Mouse (Mus musculus) forebrain, embryonic 16.5 days (tissue): ENCODE data around the gene Fgfr2. TPM values are rescaled to one million over a fixed set of nuclear protein-coding genes. Genes with fewer than 3 reads are reported as not detected.
"Not testable (repeated sequence)": the region's sequence is repeated elsewhere in the genome, so short reads cannot be mapped to it uniquely, and the experiment has no call there.

Source experiments
- ATAC-seq: fragments of 200-750 bp; cut with Nextera tagmentation; 2 replicates; pipeline ENCODE4 v1.8.0; 2017; ENCODE audit warnings: mild to moderate bottlenecking, moderate library complexity
- H3K27ac ChIP-seq: fragments of 300-500 bp; sonication (generic); 2 replicates; pipeline ENCODE4 v1.5.1; 2014; ENCODE audit warnings: low read length, control low read depth
- H3K27me3 ChIP-seq: fragments of 300-500 bp; sonication (generic); replicated peaks from 2 replicates; pipeline ENCODE4 v1.6.1; 2014; ENCODE audit warnings: low read length; ENCODE audit not compliant: control insufficient read depth, insufficient read depth
- H3K36me3 ChIP-seq: fragments of 300-500 bp; sonication (generic); 2 replicates; pipeline ENCODE4 v1.6.1; 2014; ENCODE audit not compliant: control insufficient read depth, insufficient read depth
- H3K4me1 ChIP-seq: fragments of 300-500 bp; sonication (generic); replicated peaks from 2 replicates; pipeline ENCODE4 v1.6.1; 2014; ENCODE audit warnings: low read length; ENCODE audit not compliant: control insufficient read depth, insufficient read depth
- H3K4me2 ChIP-seq: fragments of 300-500 bp; sonication (generic); 2 replicates; pipeline ENCODE4 v1.6.1; 2014; ENCODE audit warnings: mild to moderate bottlenecking, low read length, control low read depth
- H3K4me3 ChIP-seq: fragments of 300-500 bp; sonication (generic); replicated peaks from 2 replicates; pipeline ENCODE4 v1.5.1; 2014; ENCODE audit warnings: mild to moderate bottlenecking, low read length, control low read depth
- H3K9ac ChIP-seq: fragments of 300-500 bp; sonication (generic); replicated peaks from 2 replicates; pipeline ENCODE4 v1.6.1; 2014; ENCODE audit warnings: low read depth, low read length, control low read depth
- H3K9me3 ChIP-seq: fragments of 300-500 bp; sonication (generic); 2 replicates; pipeline ENCODE4 v1.6.1; 2016; ENCODE audit warnings: low read length; ENCODE audit not compliant: control insufficient read depth
- WGBS: fragments of 180-500 bp; shearing (Covaris S2); extraction: QIAGEN DNeasy Blood & Tissue Kit; methylation state at CpG from one replicate; pipeline ENCODE4 v1.1.7; 2014; 5-methylcytosine and 5-hydroxymethylcytosine counted together
- polyA plus RNA-seq: library from polyadenylated mRNA; unstranded; fragments of >200 nt; fragmentation: Nextera tagmentation; extraction: Ambion mirVana; gene quantifications from 2 replicates; pipeline ENCODE4 v1.2.1, GENCODE M21; 2015

The Fgfr2 gene
- polyA plus RNA-seq, 1 experiment from 2014 or later = 39.2 TPM

DNA sequence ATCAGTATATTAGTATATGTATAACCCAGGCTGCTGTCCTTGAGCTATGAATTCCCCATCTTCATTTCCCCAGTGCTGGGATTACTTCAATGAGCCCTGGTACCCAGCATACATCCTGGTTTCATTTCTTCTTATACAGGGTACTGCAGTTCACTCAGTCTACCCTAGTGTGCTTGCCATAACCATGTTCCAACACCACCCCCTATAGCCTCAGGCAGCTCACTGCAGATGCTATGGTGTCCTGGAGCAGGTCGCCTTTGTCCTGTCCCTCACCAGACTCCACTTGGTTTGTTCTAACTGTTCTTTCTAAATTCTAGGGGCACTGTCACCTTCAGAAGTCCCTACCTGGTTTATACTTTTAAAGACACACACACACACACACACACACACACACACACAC lies 2080.5 kb downstream of the Fgfr2 start:
- no peak for ATAC-seq
- 62% methylated on average over 1 of the region's 1 CpGs for WGBS
- Histone ChIP-seq H3K9me3 (no peaks in the 10 kb centered on the region), H3K9ac (no peak overlapping the region), H3K4me2 (no peak overlapping the region), H3K27ac (no peak overlapping the region), H3K27me3 (no peaks in the 10 kb centered on the region), H3K36me3 (no peaks in the 10 kb centered on the region), H3K4me1 (no peaks in the 10 kb centered on the region), H3K4me3 (no peak overlapping the region)

DNA sequence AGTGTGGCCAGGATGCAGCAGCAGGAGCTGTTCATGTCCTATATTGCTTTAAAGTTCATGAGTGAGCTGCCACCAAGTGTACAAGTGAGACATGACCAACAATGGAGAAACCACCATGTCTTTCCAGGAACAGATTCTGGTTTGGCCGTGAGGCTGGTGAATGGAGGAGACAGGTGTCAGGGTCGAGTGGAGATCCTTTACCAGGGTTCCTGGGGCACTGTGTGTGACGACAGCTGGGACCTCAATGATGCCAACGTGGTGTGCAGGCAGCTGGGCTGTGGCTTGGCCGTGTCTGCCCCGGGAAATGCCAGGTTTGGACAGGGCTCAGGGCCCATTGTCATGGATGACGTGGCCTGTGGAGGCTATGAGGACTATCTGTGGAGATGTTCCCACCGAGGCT lies 2082.4 kb downstream of the Fgfr2 start:
- not testable (repeated sequence) for H3K4me2 ChIP-seq, ATAC-seq, H3K36me3 ChIP-seq, H3K9ac ChIP-seq, H3K27me3 ChIP-seq, H3K4me1 ChIP-seq, H3K4me3 ChIP-seq, H3K9me3 ChIP-seq, H3K27ac ChIP-seq
- WGBS = 93% methylated on average over 8 of the region's 8 CpGs

GRCm38 (mm10) chr7:131037083-131037482 lies 2086.1 kb downstream of the Fgfr2 start:
- H3K27ac ChIP-seq = no peak overlapping the region
- no peak for ATAC-seq
- no peaks in the 10 kb centered on the region for H3K36me3 ChIP-seq
- no peaks in the 10 kb centered on the region for H3K27me3 ChIP-seq
- no peaks in the 10 kb centered on the region for H3K4me1 ChIP-seq
- WGBS = 89% methylated on average over 2 of the region's 2 CpGs
- no peak overlapping the region for H3K4me2 ChIP-seq
- no peak overlapping the region for H3K4me3 ChIP-seq
- no peaks in the 10 kb centered on the region for H3K9me3 ChIP-seq
- H3K9ac ChIP-seq = no peak overlapping the region

DNA sequence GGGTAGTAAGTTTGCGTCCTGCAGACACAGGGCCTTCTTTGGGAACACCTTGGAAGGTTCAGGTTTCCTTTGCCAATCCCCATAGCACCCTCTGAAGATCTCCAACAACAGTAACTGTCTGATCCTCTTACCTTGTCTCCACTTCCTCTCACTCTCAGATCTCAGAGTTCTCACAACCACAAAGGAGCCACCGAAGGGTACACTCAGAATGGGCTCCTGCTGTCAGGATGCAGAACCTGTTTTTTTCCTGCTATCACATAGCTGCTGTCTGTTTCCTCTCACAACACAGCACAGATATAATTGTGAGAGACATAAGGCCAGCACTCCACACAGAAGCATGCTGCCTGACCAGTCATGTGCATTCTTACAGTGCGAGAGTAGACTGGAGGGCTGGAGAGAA lies 2086.8 kb downstream of the Fgfr2 start:
- Histone ChIP-seq H3K4me2 (no peak overlapping the region), H3K27me3 (no peaks in the 10 kb centered on the region), H3K4me3 (no peak overlapping the region), H3K4me1 (no peaks in the 10 kb centered on the region), H3K9ac (no peak overlapping the region), H3K27ac (no peak overlapping the region), H3K36me3 (no peaks in the 10 kb centered on the region), H3K9me3 (no peaks in the 10 kb centered on the region)
- 88% methylated on average over 3 of the region's 3 CpGs for WGBS
- ATAC-seq = no peak

DNA sequence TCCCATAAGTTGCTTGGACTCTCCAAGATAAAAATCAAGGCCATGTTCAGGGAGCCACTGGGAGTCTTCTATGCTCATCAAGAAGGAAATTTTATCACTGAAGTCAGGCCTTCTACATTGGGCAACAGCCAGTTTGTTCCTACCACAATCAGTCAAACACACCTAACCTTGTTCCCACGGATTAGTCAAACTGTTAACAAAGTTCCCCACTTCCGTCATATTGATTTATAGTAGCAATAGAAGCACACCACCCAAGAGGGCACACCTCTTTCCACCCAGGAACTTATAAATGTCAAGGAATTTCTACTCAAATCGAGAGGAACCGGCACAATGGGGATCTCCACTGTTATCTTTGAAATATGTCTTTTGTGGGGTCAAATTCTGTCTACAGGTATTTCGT lies 2091.4 kb downstream of the Fgfr2 start, which contains the start of gene Dmbt1:
Dmbt1 (plus strand) TSS at position 299 of the 400 bp plus-strand sequence.
- Histone ChIP-seq H3K9ac (no peak within 1 kb of the TSS), H3K4me2 (no peak within 1 kb of the TSS), H3K4me1 (no peaks in the 10 kb centered on the region), H3K9me3 (no peaks in the 10 kb centered on the region), H3K36me3 (no peaks in the 10 kb centered on the region), H3K4me3 (no peak within 1 kb of the TSS), H3K27me3 (no peaks in the 10 kb centered on the region), H3K27ac (no peak within 1 kb of the TSS)
- WGBS = 91% methylated on average over 5 of the region's 5 CpGs
- no peak for ATAC-seq

GRCm38 (mm10) chr7:131027557-131027956 lies 2095.6 kb downstream of the Fgfr2 start:
- Histone ChIP-seq H3K9ac (no peak overlapping the region), H3K9me3 (no peaks in the 10 kb centered on the region), H3K4me2 (no peak overlapping the region), H3K4me3 (no peak overlapping the region), H3K27ac (no peak overlapping the region), H3K4me1 (no peaks in the 10 kb centered on the region), H3K36me3 (no peaks in the 10 kb centered on the region), H3K27me3 (no peaks in the 10 kb centered on the region)
- 71% methylated on average over 1 of the region's 1 CpGs for WGBS
- no peak for ATAC-seq

GRCm38 (mm10) chr7:131024807-131025206 lies 2098.3 kb downstream of the Fgfr2 start:
- no peak for ATAC-seq
- Histone ChIP-seq H3K4me1 (no peaks in the 10 kb centered on the region), H3K36me3 (no peaks in the 10 kb centered on the region), H3K4me3 (no peak overlapping the region), H3K9ac (no peak overlapping the region), H3K9me3 (no peaks in the 10 kb centered on the region), H3K27ac (no peak overlapping the region), H3K27me3 (no peaks in the 10 kb centered on the region), H3K4me2 (no peak overlapping the region)
- 74% methylated on average over 1 of the region's 1 CpGs for WGBS

GRCm38 (mm10) chr7:131019181-131019580 lies 2104.0 kb downstream of the Fgfr2 start:
- no peaks in the 10 kb centered on the region for H3K36me3 ChIP-seq
- WGBS = 86% methylated on average over 2 of the region's 2 CpGs
- H3K9ac ChIP-seq = no peak overlapping the region
- no peak overlapping the region for H3K27ac ChIP-seq
- H3K4me1 ChIP-seq = no peaks in the 10 kb centered on the region
- no peak overlapping the region for H3K4me3 ChIP-seq
- no peaks in the 10 kb centered on the region for H3K27me3 ChIP-seq
- H3K4me2 ChIP-seq = no peak overlapping the region
- H3K9me3 ChIP-seq = peaks cover 4% of the 10 kb centered on the region; the same call in 1 of the 2 replicates
- no peak for ATAC-seq

- Histone ChIP-seq H3K27me3 (no peaks in the 10 kb centered on the region), H3K4me3 (no peak overlapping the region), H3K9ac (no peak overlapping the region), H3K27ac (no peak overlapping the region), H3K4me2 (no peak overlapping the region), H3K36me3 (no peaks in the 10 kb centered on the region), H3K4me1 (no peaks in the 10 kb centered on the region), H3K9me3 (peaks cover 5% of the 10 kb centered on the region; the same call in 1 of the 2 replicates)
- WGBS = 85% methylated on average over 1 of the region's 1 CpGs
- ATAC-seq = no peak
These were observed 2111.2 kb downstream of the Fgfr2 start for GRCm38 (mm10) chr7:131011901-131012300.

DNA sequence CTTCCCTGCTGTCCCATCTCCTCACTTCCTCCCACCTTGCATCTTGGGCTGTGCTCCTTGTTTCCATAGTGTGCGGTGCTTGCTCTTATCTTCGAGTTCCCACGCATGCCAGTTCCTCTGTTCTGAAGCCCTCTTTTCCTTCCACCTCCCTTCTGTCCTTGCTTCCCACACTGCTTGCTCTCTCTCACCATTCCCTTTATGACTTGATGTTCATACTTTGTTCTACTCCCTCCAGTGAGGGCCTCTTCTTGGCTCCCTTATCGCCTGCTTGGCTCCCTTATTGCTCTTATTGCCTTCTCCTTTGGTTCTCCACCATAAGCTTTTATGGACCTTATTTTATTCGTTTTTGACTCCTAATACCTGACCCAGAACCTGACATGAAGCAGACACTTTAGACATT lies 2114.0 kb downstream of the Fgfr2 start:
- no peaks in the 10 kb centered on the region for H3K4me1 ChIP-seq
- H3K27me3 ChIP-seq = no peaks in the 10 kb centered on the region
- H3K9ac ChIP-seq = no peak overlapping the region
- WGBS = 85% methylated on average over 5 of the region's 5 CpGs
- no peak for ATAC-seq
- no peaks in the 10 kb centered on the region for H3K36me3 ChIP-seq
- no peak overlapping the region for H3K27ac ChIP-seq
- H3K4me3 ChIP-seq = no peak overlapping the region
- peaks cover 5% of the 10 kb centered on the region for H3K9me3 ChIP-seq
- H3K4me2 ChIP-seq = no peak overlapping the region
